Mouse (Mus musculus): Measurements from ENCODE around the gene Nomo1. TPM values are rescaled to one million over a fixed set of nuclear protein-coding genes. Genes with fewer than 3 reads are reported as not detected.
A peak's percentile ranks its signal among the peaks of the same experiment; 100 is the strongest.

Gene Nomo1
- polyA plus RNA-seq, 1 experiment from 2014 or later = 19.9 TPM

- peaks cover 24% of the 10 kb centered on the region for H3K36me3 ChIP-seq (replicated peaks; ENCODE audit: insufficient read depth, low read length)
- H3K4me2 ChIP-seq (ENCODE audit: low read depth, low read length) = no peak overlapping the region
- DNase-seq (no peak), ATAC-seq (no peak)
- H3K4me1 ChIP-seq (ENCODE audit: insufficient read depth) = no peaks in the 10 kb centered on the region; the same call in 1 of the 2 replicates
- 80% methylated on average over 6 of the region's 6 CpGs for WGBS (ENCODE audit: insufficient replicate concordance)
- H3K27ac ChIP-seq (ENCODE audit: low read depth) = no peak overlapping the region
- H3K9ac ChIP-seq (replicated peaks) = no peak overlapping the region
- TF ChIP-seq CTCF (IDR thresholded peaks at IDR 0.05; ENCODE audit: low read depth) = no peak
- TF ChIP-seq EP300 (IDR thresholded peaks at IDR 0.05; ENCODE audit: low read depth) = no peak
- H3K4me3 ChIP-seq (ENCODE audit: low read depth, low read length) = no peak overlapping the region
- H3K27me3 ChIP-seq (ENCODE audit: insufficient read depth, low read length) = no peaks in the 10 kb centered on the region
- H3K9me3 ChIP-seq (ENCODE audit: low read length) = no peaks in the 10 kb centered on the region
Observed at GRCm38 (mm10) chr7:46086378-46086777, 52.9 kb downstream of the Nomo1 start.

GRCm38 (mm10) chr7:46088241-46088640 lies 54.7 kb downstream of the Nomo1 start:
- Histone ChIP-seq H3K9me3 (ENCODE audit: low read length) (no peaks in the 10 kb centered on the region), H3K4me2 (ENCODE audit: low read depth, low read length) (no peak overlapping the region), H3K36me3 (replicated peaks; ENCODE audit: insufficient read depth, low read length) (peaks cover 8% of the 10 kb centered on the region), H3K27me3 (ENCODE audit: insufficient read depth, low read length) (no peaks in the 10 kb centered on the region), H3K4me1 (ENCODE audit: insufficient read depth) (no peaks in the 10 kb centered on the region; the same call in 1 of the 2 replicates), H3K27ac (ENCODE audit: low read depth) (no peak overlapping the region), H3K9ac (replicated peaks) (no peak overlapping the region), H3K4me3 (ENCODE audit: low read depth, low read length) (no peak overlapping the region)
- ATAC-seq = no peak
- 45% methylated on average over 6 of the region's 6 CpGs for WGBS (ENCODE audit: insufficient replicate concordance)
- TF ChIP-seq CTCF (IDR thresholded peaks at IDR 0.05; ENCODE audit: low read depth) = no peak
- no peak for TF ChIP-seq EP300 (IDR thresholded peaks at IDR 0.05; ENCODE audit: low read depth)
- no peak for DNase-seq

GRCm38 (mm10) chr7:46092803-46093202 lies 59.3 kb downstream of the Nomo1 start:
- ATAC-seq = no peak
- no peak overlapping the region for H3K27ac ChIP-seq (ENCODE audit: low read depth)
- H3K9ac ChIP-seq (replicated peaks) = no peak overlapping the region
- H3K27me3 ChIP-seq (ENCODE audit: insufficient read depth, low read length) = 0 out of 2 replicates have a peak, but pooled peaks cover 9% of the 10 kb centered on the region
- H3K4me2 ChIP-seq (ENCODE audit: low read depth, low read length) = no peak overlapping the region
- H3K36me3 ChIP-seq (replicated peaks; ENCODE audit: insufficient read depth, low read length) = no peaks in the 10 kb centered on the region
- H3K9me3 ChIP-seq (ENCODE audit: low read length) = no peaks in the 10 kb centered on the region
- H3K4me1 ChIP-seq (ENCODE audit: insufficient read depth) = no peaks in the 10 kb centered on the region
- no peak for DNase-seq
- WGBS (ENCODE audit: insufficient replicate concordance) = 56% methylated on average over 8 of the region's 8 CpGs
- TF ChIP-seq EP300 (IDR thresholded peaks at IDR 0.05; ENCODE audit: low read depth) (no peak), CTCF (IDR thresholded peaks at IDR 0.05; ENCODE audit: low read depth) (no peak)
- H3K4me3 ChIP-seq (ENCODE audit: low read depth, low read length) = no peak overlapping the region

GRCm38 (mm10) chr7:46096136-46096535 lies 62.6 kb downstream of the Nomo1 start:
- ATAC-seq (peak; percentile 50; the same call in 1 of the 2 replicates), DNase-seq (peak; percentile 73)
- H3K27ac ChIP-seq (ENCODE audit: low read depth) = no peak overlapping the region
- no peaks in the 10 kb centered on the region for H3K36me3 ChIP-seq (replicated peaks; ENCODE audit: insufficient read depth, low read length)
- no peak overlapping the region for H3K4me2 ChIP-seq (ENCODE audit: low read depth, low read length)
- peaks cover 20% of the 10 kb centered on the region for H3K27me3 ChIP-seq (ENCODE audit: insufficient read depth, low read length)
- H3K9ac ChIP-seq (replicated peaks) = no peak overlapping the region
- no peaks in the 10 kb centered on the region for H3K9me3 ChIP-seq (ENCODE audit: low read length)
- 0 out of 2 replicates have a peak, but pooled peaks cover 4% of the 10 kb centered on the region for H3K4me1 ChIP-seq (ENCODE audit: insufficient read depth)
- H3K4me3 ChIP-seq (ENCODE audit: low read depth, low read length) = no peak overlapping the region
- TF ChIP-seq CTCF (IDR thresholded peaks at IDR 0.05; ENCODE audit: low read depth) = peak; percentile 91
- no peak for TF ChIP-seq EP300 (IDR thresholded peaks at IDR 0.05; ENCODE audit: low read depth)
- 6% methylated on average over 4 of the region's 4 CpGs for WGBS (ENCODE audit: insufficient replicate concordance)

GRCm38 (mm10) chr7:46097319-46097783 lies 63.9 kb downstream of the Nomo1 start:
- H3K9ac ChIP-seq (replicated peaks) = no peak overlapping the region
- peaks cover 20% of the 10 kb centered on the region for H3K27me3 ChIP-seq (ENCODE audit: insufficient read depth, low read length)
- WGBS (ENCODE audit: insufficient replicate concordance) = 60% methylated on average over 4 of the region's 4 CpGs
- H3K4me2 ChIP-seq (ENCODE audit: low read depth, low read length) = no peak overlapping the region
- no peak overlapping the region for H3K27ac ChIP-seq (ENCODE audit: low read depth)
- ATAC-seq (no peak), DNase-seq (no peak)
- no peaks in the 10 kb centered on the region for H3K9me3 ChIP-seq (ENCODE audit: low read length)
- 0 out of 2 replicates have a peak, but pooled peaks cover 4% of the 10 kb centered on the region for H3K4me1 ChIP-seq (ENCODE audit: insufficient read depth)
- no peak for TF ChIP-seq CTCF (IDR thresholded peaks at IDR 0.05; ENCODE audit: low read depth)
- TF ChIP-seq EP300 (IDR thresholded peaks at IDR 0.05; ENCODE audit: low read depth) = no peak
- no peaks in the 10 kb centered on the region for H3K36me3 ChIP-seq (replicated peaks; ENCODE audit: insufficient read depth, low read length)
- H3K4me3 ChIP-seq (ENCODE audit: low read depth, low read length) = no peak overlapping the region

- Histone ChIP-seq H3K27ac (ENCODE audit: low read depth) (no peak overlapping the region), H3K9ac (replicated peaks) (no peak overlapping the region), H3K4me2 (ENCODE audit: low read depth, low read length) (no peak overlapping the region), H3K27me3 (ENCODE audit: insufficient read depth, low read length) (peaks cover 20% of the 10 kb centered on the region), H3K36me3 (replicated peaks; ENCODE audit: insufficient read depth, low read length) (no peaks in the 10 kb centered on the region), H3K4me3 (ENCODE audit: low read depth, low read length) (no peak overlapping the region), H3K4me1 (ENCODE audit: insufficient read depth) (0 out of 2 replicates have a peak, but pooled peaks cover 4% of the 10 kb centered on the region), H3K9me3 (ENCODE audit: low read length) (no peaks in the 10 kb centered on the region)
- 75% methylated on average over 19 of the region's 19 CpGs for WGBS (ENCODE audit: insufficient replicate concordance)
- DNase-seq (no peak), ATAC-seq (no peak)
- TF ChIP-seq CTCF (IDR thresholded peaks at IDR 0.05; ENCODE audit: low read depth) = no peak
Observed at GRCm38 (mm10) chr7:46098221-46098918, 64.9 kb downstream of the Nomo1 start.

Data from liver, postnatal 0 days (tissue).